Comparison of ENCODE assay signal across 24 mouse cellular contexts in the genomic region with DNA sequence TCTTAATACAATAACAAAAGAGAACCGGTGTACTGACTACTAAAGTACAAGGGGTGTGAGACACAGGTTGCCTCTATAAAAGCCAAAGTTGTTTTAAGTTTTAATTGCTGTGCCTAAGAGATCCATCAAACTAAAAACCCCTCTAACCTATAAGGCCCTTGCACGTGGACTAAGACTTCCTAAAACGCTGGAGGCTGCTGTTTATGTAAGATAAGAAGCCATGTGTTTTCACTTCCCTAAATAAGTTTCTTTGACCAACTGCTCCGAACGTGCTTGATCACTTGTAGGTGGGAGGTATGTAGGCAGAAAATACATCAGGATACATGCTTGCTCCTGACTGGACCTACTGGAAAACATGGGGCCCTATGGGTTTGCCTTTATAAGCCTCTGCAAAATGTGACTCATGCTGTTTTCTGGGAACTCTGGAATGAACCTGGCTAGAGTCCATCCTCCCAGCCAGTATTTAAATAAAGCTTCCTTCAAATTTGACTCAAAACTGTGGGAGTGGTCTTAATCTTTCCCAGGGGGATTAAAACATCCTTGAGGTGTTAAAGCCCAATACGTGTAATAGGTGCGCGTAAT. TPM values are rescaled to one million over a fixed set of nuclear protein-coding genes. Genes with fewer than 3 reads are reported as not detected.
DNase-seq lines count a peak whose midpoint lies in the region; ATAC-seq and TF ChIP-seq lines count a peak whose summit lies in the region.
"Had no signal": no experiment of that assay in that cellular context is flagged by ENCODE, and none has a peak within 500 bp of the region (broad histone marks: within the 10 kb centered on the region; RNA-seq: fewer than 3 reads in every experiment).

No protein-coding gene starts in this region.

- H3K36me3 ChIP-seq in embryonic facial prominence, embryonic 14.5 days (ENCODE audit: control insufficient read depth, insufficient read depth, low read length): no peaks in the 10 kb centered on the region
- no peaks in the 10 kb centered on the region for H3K36me3 ChIP-seq in embryonic facial prominence, embryonic 10.5 days (replicated peaks)
- no peaks in the 10 kb centered on the region for H3K36me3 ChIP-seq in lung, postnatal 0 days (ENCODE audit: insufficient read depth, low read length)
- no peaks in the 10 kb centered on the region for H3K36me3 ChIP-seq in splenic B cell, adult 2 months (ENCODE audit: control insufficient read depth, insufficient read depth, low read length, poor library complexity, severe bottlenecking)
- H3K36me3 ChIP-seq: embryonic facial prominence, embryonic 13.5 days; limb, embryonic 12.5 days; neural tube, embryonic 15.5 days had no signal

- WGBS in embryonic facial prominence, embryonic 14.5 days: 60% methylated on average over 8 of the region's 8 CpGs
- 78% methylated on average over 8 of the region's 8 CpGs for WGBS in embryonic facial prominence, embryonic 10.5 days
- 54% methylated on average over 8 of the region's 8 CpGs for WGBS in lung, postnatal 0 days

- H3K4me1 ChIP-seq in embryonic facial prominence, embryonic 14.5 days (ENCODE audit: control insufficient read depth, insufficient read depth, low read length): peaks cover 10% of the 10 kb centered on the region; the same call in 1 of the 2 replicates
- peaks cover 18% of the 10 kb centered on the region for H3K4me1 ChIP-seq in embryonic facial prominence, embryonic 10.5 days
- H3K4me1 ChIP-seq in lung, postnatal 0 days (ENCODE audit: insufficient read depth, low read depth, low read length): peaks cover 4% of the 10 kb centered on the region; the same call in 1 of the 2 replicates
- H3K4me1 ChIP-seq: forebrain, embryonic 13.5 days; limb, embryonic 12.5 days had no signal

- DNase-seq in embryonic facial prominence, embryonic 14.5 days (ENCODE audit: low spot score): peak; percentile 59
- no peak for DNase-seq in embryonic facial prominence, embryonic 10.5 days (ENCODE audit: low spot score)
- DNase-seq in lung, postnatal 0 days (ENCODE audit: low spot score): peak; percentile 41
- DNase-seq in lung, postnatal 36 days: no peak
- DNase-seq in splenic B cell, adult 2 months (ENCODE audit: low read depth, low spot score): peak; percentile 44
- no peak for DNase-seq in cerebellum, postnatal 14 days
- DNase-seq in kidney, postnatal 10 days: no peak
- DNase-seq: B cell, adult 2 months; heart, adult 18-20 months; kidney, adult 11 months; lung, adult 18-20 months; thymus, postnatal 4 days had no signal

- no peak for TF ChIP-seq CTCF in lung, postnatal 0 days (IDR thresholded peaks at IDR 0.05)

- H3K4me3 ChIP-seq in embryonic facial prominence, embryonic 14.5 days (ENCODE audit: low read depth, low read length): no peak overlapping the region
- no peak overlapping the region for H3K4me3 ChIP-seq in embryonic facial prominence, embryonic 10.5 days
- no peak overlapping the region for H3K4me3 ChIP-seq in lung, postnatal 0 days (ENCODE audit: low read depth, low read length)
- H3K4me3 ChIP-seq: embryonic facial prominence, embryonic 13.5 days; forebrain, embryonic 13.5 days; layer of hippocampus, adult 2 months; limb, embryonic 12.5 days; megakaryocyte, embryonic 14.5 days; neural tube, embryonic 15.5 days had no signal

- TF ChIP-seq EP300 in lung, postnatal 0 days (IDR thresholded peaks at IDR 0.05): no peak

- H3K27me3 ChIP-seq in embryonic facial prominence, embryonic 14.5 days (replicated peaks; ENCODE audit: control insufficient read depth, insufficient read depth, low read length): no peaks in the 10 kb centered on the region
- H3K27me3 ChIP-seq in embryonic facial prominence, embryonic 10.5 days (replicated peaks; ENCODE audit: low read depth, poor library complexity, severe bottlenecking): no peaks in the 10 kb centered on the region
- H3K27me3 ChIP-seq in lung, postnatal 0 days (replicated peaks; ENCODE audit: insufficient read depth, low read length): no peaks in the 10 kb centered on the region
- H3K27me3 ChIP-seq in splenic B cell, adult 2 months (ENCODE audit: control insufficient read depth, insufficient read depth, low read length, poor library complexity, severe bottlenecking): no peaks in the 10 kb centered on the region
- H3K27me3 ChIP-seq: embryonic facial prominence, embryonic 13.5 days; forebrain, embryonic 13.5 days; limb, embryonic 12.5 days; megakaryocyte, embryonic 14.5 days; neural tube, embryonic 15.5 days had no signal

- no peak for ATAC-seq in embryonic facial prominence, embryonic 14.5 days (ENCODE audit: low read depth)
- ATAC-seq in lung, postnatal 0 days: peak; percentile 33; the same call in 1 of the 2 replicates
- peak; percentile 83 for ATAC-seq in common myeloid progenitor, adult 5-6 weeks (replicated peaks; ENCODE audit: low read depth, poor library complexity, severe bottlenecking)
- ATAC-seq: forebrain, embryonic 13.5 days had no signal

- H3K27ac ChIP-seq in embryonic facial prominence, embryonic 14.5 days (replicated peaks; ENCODE audit: low read depth, low read length): no peak overlapping the region
- no peak overlapping the region for H3K27ac ChIP-seq in embryonic facial prominence, embryonic 10.5 days (replicated peaks)
- no peak overlapping the region for H3K27ac ChIP-seq in lung, postnatal 0 days (ENCODE audit: low read length)
- H3K27ac ChIP-seq: embryonic facial prominence, embryonic 13.5 days; forebrain, embryonic 13.5 days; hindbrain, embryonic 14.5 days; layer of hippocampus, adult 2 months; limb, embryonic 12.5 days; neural tube, embryonic 15.5 days had no signal

- H3K9me3 ChIP-seq in embryonic facial prominence, embryonic 14.5 days (ENCODE audit: control insufficient read depth, low read length): 0 out of 2 replicates have a peak, but pooled peaks cover 5% of the 10 kb centered on the region
- H3K9me3 ChIP-seq in embryonic facial prominence, embryonic 10.5 days: no peaks in the 10 kb centered on the region
- no peaks in the 10 kb centered on the region for H3K9me3 ChIP-seq in lung, postnatal 0 days (ENCODE audit: low read length)
- H3K9me3 ChIP-seq: forebrain, embryonic 13.5 days; limb, embryonic 12.5 days; megakaryocyte, embryonic 14.5 days; neural tube, embryonic 15.5 days had no signal

- H3K9ac ChIP-seq in embryonic facial prominence, embryonic 14.5 days (ENCODE audit: low read depth, low read length): no peak overlapping the region
- no peak overlapping the region for H3K9ac ChIP-seq in lung, postnatal 0 days (replicated peaks; ENCODE audit: low read depth)
- H3K9ac ChIP-seq: embryonic facial prominence, embryonic 13.5 days; forebrain, embryonic 13.5 days; hindbrain, embryonic 14.5 days; limb, embryonic 12.5 days; neural tube, embryonic 15.5 days had no signal

- no peak overlapping the region for H3K4me2 ChIP-seq in embryonic facial prominence, embryonic 14.5 days (ENCODE audit: low read depth, low read length)
- H3K4me2 ChIP-seq in lung, postnatal 0 days (replicated peaks; ENCODE audit: low read depth, low read length): no peak overlapping the region
- H3K4me2 ChIP-seq: embryonic facial prominence, embryonic 13.5 days; forebrain, embryonic 13.5 days; hindbrain, embryonic 14.5 days; limb, embryonic 12.5 days; neural tube, embryonic 15.5 days had no signal

RNA-seq across cellular contexts. Expression of gene Gm815, which starts 31.9 kb away (rescaled TPM):
- not detected in 2 replicates for polyA plus RNA-seq in embryonic facial prominence, embryonic 14.5 days (2014; fragmentation: Nextera tagmentation; extraction: Ambion mirVana)
- polyA plus RNA-seq in embryonic facial prominence, embryonic 10.5 days (2016; fragmentation: Nextera tagmentation; extraction: Ambion mirVana): not detected in 2 replicates
- polyA plus RNA-seq in lung, postnatal 0 days (2015; fragmentation: Nextera tagmentation; extraction: Ambion mirVana): 0.16 TPM in 1 of 2 replicates, not detected in the other
- not detected in 2 replicates for total RNA-seq in common myeloid progenitor, adult 5-6 weeks (2017)
- total RNA-seq: adrenal gland, postnatal 4 days; gastrocnemius, adult 18-20 months; heart, adult 18-20 months; layer of hippocampus, adult 2 months; left cerebral cortex, adult 18-20 months had no signal
- polyA plus RNA-seq: embryonic facial prominence, embryonic 13.5 days; forebrain, embryonic 13.5 days; heart, embryonic 16.5 days; hindbrain, embryonic 14.5 days; limb, embryonic 12.5 days; neural tube, embryonic 15.5 days had no signal

Comparison
In these comparisons a context has a peak if more than half of its experiments do, and no peak if none do; other contexts are left out.
1. DNase-seq: peak in embryonic facial prominence, embryonic 14.5 days (single experiment), lung, postnatal 0 days (single experiment) and splenic B cell, adult 2 months (single experiment); none in embryonic facial prominence, embryonic 10.5 days (single experiment), lung, postnatal 36 days (single experiment), cerebellum, postnatal 14 days (0 of 2) and kidney, postnatal 10 days (single experiment).